Mouse (Mus musculus) neural tube, embryonic 11.5 days (tissue): ENCODE results near the gene Bmpr1a. TPM values are rescaled to one million over a fixed set of nuclear protein-coding genes. Genes with fewer than 3 reads are reported as not detected.

Experiments
- ATAC-seq: fragments of 200-750 bp; cut with Nextera tagmentation; 2 replicates; pipeline ENCODE4 v1.8.0; 2017; ENCODE audit warnings: moderate number of reproducible peaks, mild to moderate bottlenecking, moderate TSS enrichment, moderate library complexity; ENCODE audit not compliant: insufficient read depth, low FRiP score, low TSS enrichment
- DNase-seq: peaks from one replicate; pipeline ENCODE4 v3.0.0-alpha.2; 2015; ENCODE audit warnings: low spot score
- H3K27ac ChIP-seq: fragments of 300-500 bp; sonication (generic); 2 replicates; pipeline ENCODE4 v1.5.1; 2014; ENCODE audit warnings: low read depth, mild to moderate bottlenecking, low read length
- H3K27me3 ChIP-seq: fragments of 300-500 bp; sonication (generic); 2 replicates; pipeline ENCODE4 v1.6.1; 2014; ENCODE audit warnings: mild to moderate bottlenecking, low read length, mixed read lengths; ENCODE audit not compliant: control insufficient read depth, insufficient read depth
- H3K36me3 ChIP-seq: fragments of 300-500 bp; sonication (generic); 2 replicates; pipeline ENCODE4 v1.6.1; 2014; ENCODE audit warnings: mild to moderate bottlenecking, low read length, moderate library complexity, mixed read lengths; ENCODE audit not compliant: control insufficient read depth, insufficient read depth
- H3K4me1 ChIP-seq: fragments of 300-500 bp; sonication (generic); 2 replicates; pipeline ENCODE4 v1.6.1; 2014; ENCODE audit warnings: low read length, mixed read lengths; ENCODE audit not compliant: control insufficient read depth, insufficient read depth
- H3K4me2 ChIP-seq: fragments of 300-500 bp; sonication (generic); 2 replicates; pipeline ENCODE4 v1.6.1; 2014; ENCODE audit warnings: low read depth, mild to moderate bottlenecking, moderate library complexity
- H3K4me3 ChIP-seq: fragments of 300-500 bp; sonication (generic); 2 replicates; pipeline ENCODE4 v1.5.1; 2014; ENCODE audit warnings: low read depth, low read length
- H3K9ac ChIP-seq: fragments of 300-500 bp; sonication (generic); 2 replicates; pipeline ENCODE4 v1.6.1; 2014; ENCODE audit warnings: mild to moderate bottlenecking, low read length
- H3K9me3 ChIP-seq: fragments of 300-500 bp; sonication (generic); 2 replicates; pipeline ENCODE4 v1.6.1; 2016; ENCODE audit warnings: low read length; ENCODE audit not compliant: control insufficient read depth
- WGBS: fragments of 180-500 bp; shearing (Covaris S2); extraction: QIAGEN DNeasy Blood & Tissue Kit; methylation state at CpG from one replicate; pipeline ENCODE4 v1.1.7; 2014; 5-methylcytosine and 5-hydroxymethylcytosine counted together
- polyA plus RNA-seq: library from polyadenylated mRNA; unstranded; fragments of >200 nt; fragmentation: Nextera tagmentation; extraction: Ambion mirVana; gene quantifications from 2 replicates; pipeline ENCODE4 v1.2.1, GENCODE M21; 2014

The Bmpr1a gene
- polyA plus RNA-seq, 1 experiment from 2014 or later = 51.4 TPM

- H3K27me3 ChIP-seq = no peaks in the 10 kb centered on the region
- DNase-seq (peak; percentile 21), ATAC-seq (0 out of 2 replicates have a peak, but pooled peaks have one; percentile 41)
- H3K9me3 ChIP-seq = no peaks in the 10 kb centered on the region; the same call in 1 of the 2 replicates
- H3K27ac ChIP-seq = no peak overlapping the region
- H3K4me1 ChIP-seq = no peaks in the 10 kb centered on the region
- no peaks in the 10 kb centered on the region for H3K36me3 ChIP-seq
- H3K4me3 ChIP-seq = no peak overlapping the region
- WGBS = 8% methylated on average over 17 of the region's 17 CpGs
- no peak overlapping the region for H3K9ac ChIP-seq
- H3K4me2 ChIP-seq = 0 out of 2 replicates have a peak overlapping the region, but pooled peaks have one; percentile 19
Observed at GRCm38 (mm10) chr14:34540685-34541162, 37.6 kb upstream of the Bmpr1a start.

- H3K27ac ChIP-seq = no peak overlapping the region
- H3K9ac ChIP-seq = no peak overlapping the region
- H3K36me3 ChIP-seq = no peaks in the 10 kb centered on the region
- H3K4me3 ChIP-seq = no peak overlapping the region
- no peak overlapping the region for H3K4me2 ChIP-seq
- 62% methylated on average over 4 of the region's 4 CpGs for WGBS
- no peaks in the 10 kb centered on the region for H3K4me1 ChIP-seq
- H3K27me3 ChIP-seq = no peaks in the 10 kb centered on the region
- DNase-seq (no peak), ATAC-seq (no peak)
- H3K9me3 ChIP-seq = no peaks in the 10 kb centered on the region
Observed at GRCm38 (mm10) chr14:34535883-34536282, 32.7 kb upstream of the Bmpr1a start.

GRCm38 (mm10) chr14:34533537-34533936 is 30.4 kb upstream of the Bmpr1a start:
- Histone ChIP-seq H3K27ac (no peak overlapping the region), H3K4me2 (no peak overlapping the region), H3K36me3 (no peaks in the 10 kb centered on the region), H3K4me3 (no peak overlapping the region), H3K4me1 (no peaks in the 10 kb centered on the region), H3K9me3 (no peaks in the 10 kb centered on the region), H3K27me3 (no peaks in the 10 kb centered on the region), H3K9ac (no peak overlapping the region)
- ATAC-seq (no peak), DNase-seq (no peak)
- 86% methylated on average over 5 of the region's 5 CpGs for WGBS

- Histone ChIP-seq H3K27me3 (no peaks in the 10 kb centered on the region), H3K4me3 (no peak overlapping the region), H3K27ac (no peak overlapping the region), H3K36me3 (no peaks in the 10 kb centered on the region), H3K9ac (no peak overlapping the region), H3K4me1 (no peaks in the 10 kb centered on the region), H3K9me3 (no peaks in the 10 kb centered on the region), H3K4me2 (no peak overlapping the region)
- no peak for ATAC-seq
- no peak for DNase-seq
- WGBS = 87% methylated on average over 6 of the region's 6 CpGs
Observed at GRCm38 (mm10) chr14:34532536-34532935, 29.4 kb upstream of the Bmpr1a start.

- DNase-seq (no peak), ATAC-seq (no peak)
- H3K9me3 ChIP-seq = no peaks in the 10 kb centered on the region
- no peak overlapping the region for H3K9ac ChIP-seq
- no peak overlapping the region for H3K4me2 ChIP-seq
- 79% methylated on average over 8 of the region's 8 CpGs for WGBS
- no peaks in the 10 kb centered on the region for H3K36me3 ChIP-seq
- H3K4me1 ChIP-seq = no peaks in the 10 kb centered on the region
- no peak overlapping the region for H3K4me3 ChIP-seq
- no peak overlapping the region for H3K27ac ChIP-seq
- no peaks in the 10 kb centered on the region for H3K27me3 ChIP-seq
Observed at GRCm38 (mm10) chr14:34528804-34529203, 25.7 kb upstream of the Bmpr1a start.

GRCm38 (mm10) chr14:34522701-34523100 is 19.6 kb upstream of the Bmpr1a start, which contains the start of gene 9230112D13Rik:
9230112D13Rik (minus strand) TSS chr14:34522801.
- ATAC-seq (no peak), DNase-seq (no peak)
- no peaks in the 10 kb centered on the region for H3K9me3 ChIP-seq
- H3K4me3 ChIP-seq = no peak within 1 kb of the TSS
- no peak within 1 kb of the TSS for H3K27ac ChIP-seq
- H3K9ac ChIP-seq = no peak within 1 kb of the TSS
- WGBS = 93% methylated on average over 8 of the region's 8 CpGs
- no peaks in the 10 kb centered on the region for H3K4me1 ChIP-seq
- H3K27me3 ChIP-seq = no peaks in the 10 kb centered on the region
- no peak within 1 kb of the TSS for H3K4me2 ChIP-seq
- no peaks in the 10 kb centered on the region for H3K36me3 ChIP-seq

- DNase-seq = no peak
- H3K4me3 ChIP-seq = no peak overlapping the region
- no peaks in the 10 kb centered on the region for H3K27me3 ChIP-seq
Observed at GRCm38 (mm10) chr14:34517959-34518544, 14.9 kb upstream of the Bmpr1a start.

GRCm38 (mm10) chr14:34516960-34517577 is 13.9 kb upstream of the Bmpr1a start:
- H3K9me3 ChIP-seq = no peaks in the 10 kb centered on the region
- no peak overlapping the region for H3K9ac ChIP-seq
- DNase-seq = no peak
- no peak overlapping the region for H3K4me3 ChIP-seq
- no peaks in the 10 kb centered on the region for H3K27me3 ChIP-seq
- 93% methylated on average over 10 of the region's 10 CpGs for WGBS
- no peak overlapping the region for H3K4me2 ChIP-seq
- H3K36me3 ChIP-seq = no peaks in the 10 kb centered on the region
- no peaks in the 10 kb centered on the region for H3K4me1 ChIP-seq
- no peak for ATAC-seq
- H3K27ac ChIP-seq = no peak overlapping the region

More at GRCm38 (mm10) chr14:34517959-34518544, 14.9 kb upstream of the Bmpr1a start:
- H3K4me2 ChIP-seq = no peak overlapping the region
- no peaks in the 10 kb centered on the region for H3K4me1 ChIP-seq
- H3K9me3 ChIP-seq = no peaks in the 10 kb centered on the region
- no peaks in the 10 kb centered on the region for H3K36me3 ChIP-seq
- no peak for ATAC-seq
- no peak overlapping the region for H3K27ac ChIP-seq
- no peak overlapping the region for H3K9ac ChIP-seq
- WGBS = 83% methylated on average over 8 of the region's 8 CpGs

- Histone ChIP-seq H3K27me3 (no peaks in the 10 kb centered on the region), H3K9me3 (no peaks in the 10 kb centered on the region), H3K4me3 (no peak overlapping the region), H3K27ac (no peak overlapping the region), H3K4me1 (no peaks in the 10 kb centered on the region), H3K36me3 (no peaks in the 10 kb centered on the region), H3K4me2 (no peak overlapping the region), H3K9ac (no peak overlapping the region)
- DNase-seq (no peak), ATAC-seq (no peak)
- 87% methylated on average over 5 of the region's 5 CpGs for WGBS
Observed at GRCm38 (mm10) chr14:34515860-34516259, 12.7 kb upstream of the Bmpr1a start.
